Mouse (Mus musculus): ENCODE measurements around the gene Acp4. TPM values are rescaled to one million over a fixed set of nuclear protein-coding genes. Genes with fewer than 3 reads are reported as not detected.
"Not testable (repeated sequence)": the region's sequence is repeated elsewhere in the genome, so short reads cannot be mapped to it uniquely, and the experiment has no call there.

The Acp4 gene
- total RNA-seq, 2 experiments from 2014 or later = not detected

DNA sequence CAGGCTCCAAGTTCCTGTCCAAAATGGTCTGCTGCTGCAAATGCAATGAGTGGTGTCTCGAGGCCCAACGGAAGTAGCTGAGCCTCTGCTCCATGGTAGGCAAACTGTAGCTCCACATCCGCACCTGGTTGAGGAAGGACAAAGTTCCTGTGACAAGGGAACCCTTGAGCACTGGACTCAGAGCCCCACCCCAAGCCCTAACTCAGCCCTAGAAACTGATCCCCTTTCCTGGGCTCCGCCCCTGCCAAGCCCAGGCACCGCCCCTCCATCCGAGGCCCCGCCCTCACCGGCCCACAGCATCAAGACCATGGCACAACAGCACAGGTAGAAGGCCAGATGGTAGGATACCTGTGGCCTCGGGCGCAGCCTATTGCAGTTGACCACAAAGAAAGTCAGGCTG, 35.6 kb downstream of the Acp4 start:
- intact Hi-C loops (cut with DNase I); DNase-seq (ENCODE audit: low spot score): not testable (repeated sequence)

DNA sequence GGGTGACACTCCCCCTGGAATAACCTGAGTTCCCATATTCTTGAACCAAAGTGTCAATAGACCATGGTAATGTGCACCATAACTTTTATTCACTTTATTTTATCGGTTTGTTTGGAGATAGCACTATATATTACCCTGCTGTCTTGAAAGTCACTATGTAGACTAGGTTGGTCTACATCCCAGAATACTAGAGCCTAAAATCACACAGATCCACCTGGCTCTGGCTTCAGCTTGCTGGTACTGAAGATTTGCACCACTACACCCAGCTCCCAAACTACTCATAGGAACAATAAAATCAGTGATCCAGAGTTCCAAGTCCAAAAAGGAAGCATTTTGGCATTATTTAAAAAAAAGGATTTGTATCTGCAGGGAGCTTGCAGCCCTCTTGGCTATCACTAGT, 41.5 kb downstream of the Acp4 start, which contains the start of gene Klk1b5:
Gene Klk1b5, plus strand, starts transcription at position 301 of the 400 bp plus-strand sequence.
- intact Hi-C loops (cut with DNase I) = no loop called here
- no peak for DNase-seq (ENCODE audit: low spot score)

DNA sequence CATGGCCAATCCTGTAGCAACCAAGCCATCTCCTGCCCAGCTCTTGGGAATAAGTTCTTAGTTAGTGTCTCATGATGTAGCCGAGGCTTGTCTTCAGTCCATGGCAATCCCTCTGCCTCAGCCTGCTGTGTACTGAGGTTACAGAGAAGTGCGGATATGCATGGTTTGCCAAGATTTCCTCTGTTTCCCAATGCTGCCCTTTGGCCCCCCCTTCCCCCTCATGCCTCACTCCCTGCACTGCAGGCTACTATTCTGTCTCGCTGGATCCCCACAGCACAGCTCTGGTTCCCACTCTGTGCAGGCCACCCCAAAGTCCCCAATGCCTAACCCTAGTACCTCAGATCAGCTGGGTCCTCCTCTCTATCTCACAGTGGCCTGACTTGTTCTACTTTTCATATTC, 48.9 kb downstream of the Acp4 start:
- no peak for DNase-seq (ENCODE audit: low spot score)

DNA sequence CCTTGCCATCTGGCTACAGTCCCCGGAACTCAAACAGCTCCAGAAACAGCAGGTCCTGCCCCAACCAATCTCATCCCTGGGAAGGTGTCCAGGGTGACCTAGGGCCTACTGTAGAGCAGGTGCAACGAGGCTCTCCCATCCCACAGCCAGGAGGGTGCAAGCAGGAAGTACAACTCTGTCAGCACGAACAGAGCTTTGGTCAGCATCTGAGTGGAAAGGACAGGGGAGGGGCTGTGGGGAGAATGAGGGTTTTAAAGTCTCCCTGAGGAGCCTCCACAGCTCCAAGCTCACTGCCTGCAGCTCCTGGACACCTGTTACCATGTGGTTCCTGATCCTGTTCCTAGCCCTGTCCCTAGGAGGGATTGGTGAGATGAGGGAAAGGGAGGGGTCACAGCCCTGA, 50.0 kb downstream of the Acp4 start, which contains the start of gene Klk1b4:
Gene Klk1b4, plus strand, starts transcription at position 301 of the 400 bp plus-strand sequence.
- intact Hi-C loops (cut with DNase I) = not testable (repeated sequence)

More for the DNA sequence above, 48.9 kb downstream of the Acp4 start:
- intact Hi-C loops (cut with DNase I) = no loop called here

More for the DNA sequence above, 50.0 kb downstream of the Acp4 start, which contains the start of gene Klk1b4:
- DNase-seq (ENCODE audit: low spot score) = not testable (repeated sequence)

Other genes starting within 250 kb of the Acp4 start
- gene Klk1b26, start 245.2 kb downstream of the Acp4 start, total RNA-seq (2021) = under 1 TPM; 0.36 TPM
- not detected for gene Klk1b27, start 205.1 kb downstream of the Acp4 start, total RNA-seq (2021)
- not detected for gene Klk1b21, start 155.1 kb downstream of the Acp4 start, total RNA-seq (2021)
- not detected for gene Klk1b22, start 144.7 kb downstream of the Acp4 start, total RNA-seq (2021)
- not detected for gene Klk1b16, start 120.6 kb downstream of the Acp4 start, total RNA-seq (2021)
- gene Klk1b24, start 69.1 kb downstream of the Acp4 start, total RNA-seq (2021) = not detected
- not detected for gene Klk1b3, start 59.2 kb downstream of the Acp4 start, total RNA-seq (2021)
- gene Klk1b4, start 49.9 kb downstream of the Acp4 start, total RNA-seq (2021) = not detected
- gene Klk1b5, start 41.4 kb downstream of the Acp4 start, total RNA-seq (2021) = not detected
- gene Klk1, start 32.0 kb downstream of the Acp4 start, total RNA-seq (2021) = not detected
- gene Gm36864, start 21.2 kb downstream of the Acp4 start, total RNA-seq (2021) = not detected
- gene 1700028J19Rik, start 10.7 kb downstream of the Acp4 start, total RNA-seq (2021) = under 1 TPM; 0.31 to 0.56 TPM
- 10 to 100 TPM; 14.1 to 14.5 TPM for gene 2410002F23Rik, start 10.7 kb downstream of the Acp4 start, total RNA-seq (2021)
- not detected for gene Gm15517, start 4.1 kb upstream of the Acp4 start, total RNA-seq (2021)
- gene Clec11a, start 49.5 kb upstream of the Acp4 start, total RNA-seq (2021) = 1 to 10 TPM in 1 of 2 experiments, under 1 TPM in 1; 0.87 to 1.0 TPM
- gene Shank1, start 52.9 kb upstream of the Acp4 start, total RNA-seq (2021) = 1 to 10 TPM; 1.6 to 2.0 TPM
- gene Syt3, start 126.7 kb upstream of the Acp4 start, total RNA-seq (2021) = 1 to 10 TPM; 1.3 to 2.2 TPM
- gene 1700008O03Rik, start 128.4 kb upstream of the Acp4 start, total RNA-seq (2021) = under 1 TPM; 0.28 to 0.62 TPM
- gene Lrrc4b, start 171.6 kb upstream of the Acp4 start, total RNA-seq (2021) = 10 to 100 TPM; 27.9 to 32.7 TPM
- gene Aspdh, start 208.0 kb upstream of the Acp4 start, total RNA-seq (2021) = 1 to 10 TPM in 1 of 2 experiments, under 1 TPM in 1; 0.70 to 1.3 TPM
- gene Josd2, start 210.6 kb upstream of the Acp4 start, total RNA-seq (2021) = 100 to 1,000 TPM; 158 to 161 TPM
- gene Emc10, start 239.2 kb upstream of the Acp4 start, total RNA-seq (2021) = 10 to 100 TPM; 96.9 to 99.6 TPM
- gene Fam71e1, start 239.2 kb upstream of the Acp4 start, total RNA-seq (2021) = 1 to 10 TPM; 3.7 to 4.0 TPM